Mouse (Mus musculus): ENCODE measurements around the gene Tmem243. TPM values are rescaled to one million over a fixed set of nuclear protein-coding genes. Genes with fewer than 3 reads are reported as not detected.

Gene Tmem243
- 100 to 1,000 TPM; 104 to 141 TPM for polyA plus RNA-seq (2017; shearing (Covaris generic))

DNA sequence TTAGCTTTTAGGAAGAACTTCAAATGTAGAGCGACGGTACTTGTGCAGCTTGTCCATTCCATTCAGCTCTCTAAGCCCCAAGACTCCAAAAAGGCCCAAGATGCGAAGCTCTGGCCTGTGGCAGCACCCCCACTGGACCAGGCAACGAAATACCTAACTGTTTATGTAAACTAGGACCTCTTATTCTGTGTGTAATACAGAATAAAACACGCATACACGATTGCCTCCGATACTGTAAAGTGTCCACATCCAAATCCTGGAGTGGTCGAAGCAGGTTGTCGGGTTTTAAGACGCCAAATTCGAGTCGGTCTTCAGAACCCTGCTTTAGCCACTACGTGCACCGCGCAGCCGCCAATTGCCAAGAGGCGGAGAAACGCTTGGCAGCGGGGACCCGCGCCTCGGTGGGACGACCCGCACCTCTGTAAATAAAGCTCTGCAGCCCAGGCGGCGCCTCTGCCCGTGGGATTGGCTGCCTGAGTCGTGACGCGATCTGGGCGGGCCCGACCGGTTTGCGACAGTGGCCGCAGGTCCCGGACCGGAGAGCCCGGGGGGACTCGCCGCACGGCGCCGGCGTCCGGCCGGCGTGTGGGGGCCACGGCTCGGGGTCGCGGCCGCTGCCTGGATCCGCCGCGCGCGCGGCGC is at the start of gene Tmem243:
TSS of gene Tmem243 (plus strand) at position 462 of the 642 bp plus-strand sequence.

DNA sequence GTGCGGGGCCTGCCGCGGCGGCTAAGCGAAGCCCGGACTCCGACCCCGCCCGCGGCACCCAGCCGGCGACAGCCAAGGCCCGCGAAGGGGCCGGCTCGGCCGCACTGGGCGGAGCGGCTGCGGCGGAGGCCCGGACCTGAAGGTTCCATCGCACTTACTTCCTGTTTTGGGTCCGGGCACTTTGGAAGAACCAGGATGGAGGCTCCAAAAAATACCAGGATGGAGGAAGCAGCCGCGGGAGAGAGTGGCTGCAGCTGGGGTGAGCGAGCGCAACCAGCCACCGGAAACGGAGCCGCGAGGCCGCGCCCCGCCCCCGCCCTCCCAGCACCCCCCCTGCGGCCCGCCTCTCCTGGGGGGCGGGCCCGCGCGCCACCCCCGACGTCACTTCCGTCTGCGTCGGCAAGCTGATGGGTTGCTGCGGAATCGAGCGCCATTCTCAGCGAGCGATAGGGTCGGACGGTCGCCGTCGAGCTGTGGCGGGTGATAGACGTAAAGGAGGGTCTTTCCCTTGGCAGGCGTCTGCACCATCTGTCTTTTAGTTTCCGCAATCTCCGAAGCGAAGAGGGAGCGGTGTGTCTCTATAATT is 61.1 kb downstream of the Tmem243 start, which contains the start of gene Dmtf1:
TSS of gene Dmtf1 (minus strand) at position 321 of the 586 bp plus-strand sequence.

Other genes with a start within 250 kb of the Tmem243 start
- gene Abcb4, start 207.0 kb upstream of the Tmem243 start, polyA plus RNA-seq (2017; shearing (Covaris generic)), result 1 to 10 TPM in 1 of 2 experiments, under 1 TPM in 1; 0.51 to 1.8 TPM
- gene Crot, start 103.3 kb upstream of the Tmem243 start, polyA plus RNA-seq (2017; shearing (Covaris generic)), result 10 to 100 TPM; 66.8 to 68.3 TPM
- gene Dmtf1, start 61.1 kb downstream of the Tmem243 start, polyA plus RNA-seq (2017; shearing (Covaris generic)), result 100 to 1,000 TPM in 1 of 2 experiments, 10 to 100 TPM in 1; 85.6 to 102 TPM
- gene 9330182L06Rik, start 165.4 kb downstream of the Tmem243 start, polyA plus RNA-seq (2017; shearing (Covaris generic)), result under 1 TPM in 1 of 2 experiments, not detected in 1; 0.49 TPM

Measured in inflammation-experienced regulatory T-cells (primary cell).